Mouse (Mus musculus): ENCODE results near the gene Majin. TPM values are rescaled to one million over a fixed set of nuclear protein-coding genes. Genes with fewer than 3 reads are reported as not detected.

Gene Majin
- polyA plus RNA-seq, 1 experiment, result not detected

DNA sequence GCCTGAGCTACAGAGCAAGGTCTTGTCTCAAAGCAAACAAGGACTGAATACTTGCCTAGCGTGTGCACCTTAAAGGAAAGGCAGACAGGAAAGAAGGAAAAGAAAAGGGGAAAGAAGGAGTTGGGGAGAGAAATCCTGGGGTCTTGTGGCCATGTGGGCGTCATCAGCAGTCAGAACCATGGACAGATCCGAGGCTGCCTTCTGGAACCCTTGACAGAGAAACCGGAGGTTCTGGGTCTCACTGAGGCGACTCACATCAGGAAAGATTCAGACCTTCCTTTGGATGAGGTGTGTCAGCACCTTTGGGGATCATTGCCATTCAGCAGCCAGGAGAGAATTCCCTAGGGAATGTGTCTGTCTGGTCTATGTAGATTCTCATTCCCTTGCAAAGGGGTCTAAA is 2.6 kb upstream of the Majin start:
- Histone ChIP-seq H3K36me3 (ENCODE audit: control insufficient read depth, insufficient read depth) (no peaks in the 10 kb centered on the region), H3K79me2 (ENCODE audit: control insufficient read depth, insufficient read depth) (no peaks in the 10 kb centered on the region)
- TF ChIP-seq MAX (IDR thresholded peaks at IDR 0.05; ENCODE audit: low read depth) (no peak), REST (IDR thresholded peaks at IDR 0.05; ENCODE audit: insufficient read depth, insufficient read length) (peak; percentile 79)

DNA sequence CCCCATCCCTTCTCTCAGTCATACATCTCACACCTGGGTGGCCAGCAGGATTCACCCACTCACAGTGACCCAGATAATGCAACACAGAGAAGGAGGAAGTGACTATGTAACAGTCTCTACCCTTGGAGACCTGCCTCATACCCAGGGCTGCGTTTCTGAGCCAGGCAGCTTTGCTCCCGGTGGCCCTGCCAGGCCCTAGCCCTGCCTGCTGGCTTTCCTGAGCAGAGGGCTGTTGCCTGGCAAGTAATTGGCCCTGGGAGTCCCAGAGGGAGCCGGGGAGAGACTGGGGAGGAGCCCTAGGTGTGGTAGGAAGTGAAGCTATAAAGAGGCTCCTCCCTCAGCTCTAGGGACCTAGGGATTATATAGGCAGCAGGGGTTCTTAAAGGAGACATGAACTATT is 1.7 kb upstream of the Majin start:
- H3K27me3 ChIP-seq (ENCODE audit: control insufficient read depth, insufficient read depth, insufficient read length), result peaks cover 16% of the 10 kb centered on the region
- TF ChIP-seq POLR2A (IDR thresholded peaks at IDR 0.05; ENCODE audit: insufficient read length, low read depth), result no peak
- TF ChIP-seq MYOD1 (IDR thresholded peaks at IDR 0.05; ENCODE audit: control insufficient read depth in 1 of 3, insufficient read length in 2 of 3, low read depth in 2 of 3), result no peak
- TF ChIP-seq USF1 (IDR thresholded peaks at IDR 0.05; ENCODE audit: low read depth), result no peak
- no peak for TF ChIP-seq E2F4 (IDR thresholded peaks at IDR 0.05; ENCODE audit: insufficient read depth)
- no peak for TF ChIP-seq POLR2AphosphoS2 (IDR thresholded peaks at IDR 0.05; ENCODE audit: insufficient read length, low read depth)
- no peak for TF ChIP-seq SRF (IDR thresholded peaks at IDR 0.05; ENCODE audit: control insufficient read depth, insufficient read length, low read depth)
- no peak for TF ChIP-seq MAX (IDR thresholded peaks at IDR 0.05; ENCODE audit: low read depth)
- no peak for TF ChIP-seq CEBPB (IDR thresholded peaks at IDR 0.05; ENCODE audit: insufficient read depth, poor library complexity, severe bottlenecking)
- no peak for TF ChIP-seq MYOG (IDR thresholded peaks at IDR 0.05; ENCODE audit: control insufficient read depth in 1 of 3, insufficient read depth in 1 of 3, insufficient read length in 2 of 3, low read depth in 2 of 3)
- TF ChIP-seq TCF3 (IDR thresholded peaks at IDR 0.05; ENCODE audit: insufficient read length, low read depth), result no peak
- no peak for TF ChIP-seq REST (IDR thresholded peaks at IDR 0.05; ENCODE audit: insufficient read depth, insufficient read length)
- TF ChIP-seq TCF12 (IDR thresholded peaks at IDR 0.05; ENCODE audit: insufficient read depth, poor library complexity, severe bottlenecking), result no peak
- H3K79me2 ChIP-seq (ENCODE audit: control insufficient read depth, insufficient read depth), result no peaks in the 10 kb centered on the region
- no peak overlapping the region for H3K4me2 ChIP-seq (ENCODE audit: low read depth)
- H3K4me3 ChIP-seq, result no peak overlapping the region
- no peak overlapping the region for H3ac ChIP-seq (ENCODE audit: control insufficient read depth, insufficient read length)
- no peaks in the 10 kb centered on the region for H3K36me3 ChIP-seq (ENCODE audit: control insufficient read depth, insufficient read depth)

More for the DNA sequence above, 2.6 kb upstream of the Majin start:
- no peak overlapping the region for H3K4me2 ChIP-seq (ENCODE audit: low read depth)
- H3K27me3 ChIP-seq (ENCODE audit: control insufficient read depth, insufficient read depth, insufficient read length), result peaks cover 25% of the 10 kb centered on the region
- no peak overlapping the region for H3ac ChIP-seq (ENCODE audit: control insufficient read depth, insufficient read length)
- H3K4me3 ChIP-seq, result no peak overlapping the region

DNA sequence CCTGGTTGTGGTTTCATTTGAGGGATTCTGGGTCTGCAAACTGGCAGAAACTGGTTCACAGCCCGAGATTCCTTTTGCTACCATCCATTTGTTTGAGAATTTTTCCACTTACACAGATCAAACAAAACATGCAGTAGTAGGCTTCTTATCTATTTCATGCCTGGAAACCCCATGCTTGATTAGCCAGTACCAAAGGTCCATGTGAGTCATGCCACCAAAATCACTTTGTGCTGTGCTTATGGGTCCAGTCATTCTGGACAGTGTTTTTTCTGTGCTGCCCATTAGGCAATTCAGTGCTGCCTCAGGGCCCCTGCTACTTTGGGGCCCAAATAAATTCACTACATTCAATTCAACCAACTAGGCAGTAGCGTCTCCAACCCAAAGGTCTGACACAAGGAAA is 20.1 kb downstream of the Majin start:
- TF ChIP-seq MYOD1 (IDR thresholded peaks at IDR 0.05; ENCODE audit: control insufficient read depth in 1 of 3, insufficient read length in 2 of 3, low read depth in 2 of 3) (no peak), MYOG (IDR thresholded peaks at IDR 0.05; ENCODE audit: control insufficient read depth in 1 of 3, insufficient read depth in 1 of 3, insufficient read length in 2 of 3, low read depth in 2 of 3) (no peak), SRF (IDR thresholded peaks at IDR 0.05; ENCODE audit: control insufficient read depth, insufficient read length, low read depth) (no peak), MAX (IDR thresholded peaks at IDR 0.05; ENCODE audit: low read depth) (no peak), REST (IDR thresholded peaks at IDR 0.05; ENCODE audit: insufficient read depth, insufficient read length) (no peak), POLR2A (IDR thresholded peaks at IDR 0.05; ENCODE audit: insufficient read length, low read depth) (no peak), POLR2AphosphoS2 (IDR thresholded peaks at IDR 0.05; ENCODE audit: insufficient read length, low read depth) (no peak), USF1 (IDR thresholded peaks at IDR 0.05; ENCODE audit: low read depth) (no peak), E2F4 (IDR thresholded peaks at IDR 0.05; ENCODE audit: insufficient read depth) (no peak), CEBPB (IDR thresholded peaks at IDR 0.05; ENCODE audit: insufficient read depth, poor library complexity, severe bottlenecking) (no peak), TCF12 (IDR thresholded peaks at IDR 0.05; ENCODE audit: insufficient read depth, poor library complexity, severe bottlenecking) (no peak), TCF3 (IDR thresholded peaks at IDR 0.05; ENCODE audit: insufficient read length, low read depth) (no peak)
- H3K27me3 ChIP-seq (ENCODE audit: control insufficient read depth, insufficient read depth, insufficient read length), result peaks cover 16% of the 10 kb centered on the region
- H3K79me2 ChIP-seq (ENCODE audit: control insufficient read depth, insufficient read depth), result no peaks in the 10 kb centered on the region
- no peak overlapping the region for H3ac ChIP-seq (ENCODE audit: control insufficient read depth, insufficient read length)
- H3K4me2 ChIP-seq (ENCODE audit: low read depth), result no peak overlapping the region
- no peaks in the 10 kb centered on the region for H3K36me3 ChIP-seq (ENCODE audit: control insufficient read depth, insufficient read depth)
- H3K4me3 ChIP-seq, result no peak overlapping the region

DNA sequence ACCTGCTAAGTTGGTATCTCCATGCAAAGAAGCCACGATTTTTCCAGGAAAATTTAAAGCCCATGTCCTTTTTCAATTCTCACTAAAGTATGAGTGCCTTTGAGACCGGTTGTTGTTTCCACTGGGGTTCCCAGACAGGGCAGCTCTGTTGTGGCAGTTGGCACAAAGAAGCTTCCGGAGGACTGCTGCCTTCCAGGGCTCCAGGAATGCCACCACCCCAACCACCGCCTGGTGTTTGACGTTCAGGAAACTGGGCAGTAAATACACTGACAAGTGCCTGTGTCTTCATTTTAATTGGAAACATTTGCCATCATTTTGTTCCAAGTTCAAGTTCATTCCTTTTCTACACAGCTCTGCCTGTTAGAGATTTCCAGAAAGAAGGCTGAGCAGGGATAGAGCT is 22.5 kb downstream of the Majin start:
- Histone ChIP-seq H3K79me2 (ENCODE audit: control insufficient read depth, insufficient read depth) (no peaks in the 10 kb centered on the region), H3K4me3 (no peak overlapping the region), H3K4me2 (ENCODE audit: low read depth) (no peak overlapping the region), H3K27me3 (ENCODE audit: control insufficient read depth, insufficient read depth, insufficient read length) (no peaks in the 10 kb centered on the region), H3ac (ENCODE audit: control insufficient read depth, insufficient read length) (no peak overlapping the region), H3K36me3 (ENCODE audit: control insufficient read depth, insufficient read depth) (no peaks in the 10 kb centered on the region)
- TF ChIP-seq TCF12 (IDR thresholded peaks at IDR 0.05; ENCODE audit: insufficient read depth, poor library complexity, severe bottlenecking), result no peak
- no peak for TF ChIP-seq POLR2AphosphoS2 (IDR thresholded peaks at IDR 0.05; ENCODE audit: insufficient read length, low read depth)
- no peak for TF ChIP-seq TCF3 (IDR thresholded peaks at IDR 0.05; ENCODE audit: insufficient read length, low read depth)

DNA sequence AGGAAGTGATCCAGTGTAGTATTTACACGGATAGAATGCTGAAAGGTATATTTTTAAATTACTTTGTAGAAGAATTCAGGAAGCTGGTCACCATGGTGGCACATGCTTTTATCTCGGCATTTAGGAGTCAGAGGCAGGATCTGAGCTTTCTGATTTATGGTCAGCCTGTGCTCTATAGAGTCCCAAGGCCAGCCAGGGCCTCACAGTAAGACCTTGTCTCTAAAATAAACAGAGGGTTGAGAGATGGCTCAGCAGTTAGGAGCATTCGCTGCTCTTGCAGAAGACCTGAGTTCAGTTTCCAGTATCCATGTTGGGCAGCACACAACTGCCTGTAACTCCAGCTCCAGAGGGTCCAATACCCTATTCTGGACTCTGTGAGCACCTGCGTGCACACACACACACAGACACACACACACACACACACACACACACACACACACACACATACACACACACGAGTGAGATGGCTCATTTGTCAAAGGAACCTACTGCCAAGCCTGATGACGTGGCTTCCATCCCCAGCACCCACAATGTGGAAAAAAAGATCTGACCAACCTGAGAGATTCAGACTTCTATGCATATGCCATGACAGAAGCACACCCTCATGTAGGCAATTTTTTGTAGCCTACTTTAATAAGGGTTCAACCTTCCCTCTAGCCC is 32.0 kb downstream of the Majin start:
- no peak overlapping the region for H3K4me2 ChIP-seq (ENCODE audit: low read depth)
- H3K4me3 ChIP-seq, result no peak overlapping the region
- TF ChIP-seq MYOD1 (IDR thresholded peaks at IDR 0.05; ENCODE audit: control insufficient read depth in 1 of 3, insufficient read length in 2 of 3, low read depth in 2 of 3), result no peak
- no peak for TF ChIP-seq CEBPB (IDR thresholded peaks at IDR 0.05; ENCODE audit: insufficient read depth, poor library complexity, severe bottlenecking)
- no peak for TF ChIP-seq MAX (IDR thresholded peaks at IDR 0.05; ENCODE audit: low read depth)
- no peak for TF ChIP-seq TCF3 (IDR thresholded peaks at IDR 0.05; ENCODE audit: insufficient read length, low read depth)
- no peak for TF ChIP-seq POLR2A (IDR thresholded peaks at IDR 0.05; ENCODE audit: insufficient read length, low read depth)
- no peak for TF ChIP-seq MYOG (IDR thresholded peaks at IDR 0.05; ENCODE audit: control insufficient read depth in 1 of 3, insufficient read depth in 1 of 3, insufficient read length in 2 of 3, low read depth in 2 of 3)
- TF ChIP-seq USF1 (IDR thresholded peaks at IDR 0.05; ENCODE audit: low read depth), result no peak
- TF ChIP-seq REST (IDR thresholded peaks at IDR 0.05; ENCODE audit: insufficient read depth, insufficient read length), result no peak
- no peak for TF ChIP-seq SRF (IDR thresholded peaks at IDR 0.05; ENCODE audit: control insufficient read depth, insufficient read length, low read depth)
- TF ChIP-seq POLR2AphosphoS2 (IDR thresholded peaks at IDR 0.05; ENCODE audit: insufficient read length, low read depth), result no peak
- H3ac ChIP-seq (ENCODE audit: control insufficient read depth, insufficient read length), result no peak overlapping the region
- peaks cover 33% of the 10 kb centered on the region for H3K27me3 ChIP-seq (ENCODE audit: control insufficient read depth, insufficient read depth, insufficient read length)
- H3K79me2 ChIP-seq (ENCODE audit: control insufficient read depth, insufficient read depth), result no peaks in the 10 kb centered on the region
- H3K36me3 ChIP-seq (ENCODE audit: control insufficient read depth, insufficient read depth), result no peaks in the 10 kb centered on the region
